Mouse (Mus musculus): Measurements from ENCODE around the gene Wfdc21.

Wfdc21 gene

GRCm38 (mm10) chr11:83802166-83802565 is 55.4 kb downstream of the Wfdc21 start:
- DNase-seq (ENCODE audit: low spot score): peak; percentile 72
